Mouse (Mus musculus) G1E-ER4 (cell line): Measurements from ENCODE around the gene Vmn2r113. TPM values are rescaled to one million over a fixed set of nuclear protein-coding genes. Genes with fewer than 3 reads are reported as not detected.
"Not testable (repeated sequence)": the region's sequence is repeated elsewhere in the genome, so short reads cannot be mapped to it uniquely, and the experiment has no call there.

Source experiments
- GATA1 ChIP-seq: IDR thresholded peaks from one replicate; pipeline ENCODE4 v1.8.0; 2012; ENCODE audit warnings: low read length, inconsistent platforms
- polyA plus RNA-seq: library from polyadenylated mRNA; stranded (reverse); fragments of >175 nt; gene quantifications from 2 replicates; pipeline ENCODE4 v1.2.3, GENCODE M21; 2012

The Vmn2r113 gene
- polyA plus RNA-seq = not detected in 2 replicates

DNA sequence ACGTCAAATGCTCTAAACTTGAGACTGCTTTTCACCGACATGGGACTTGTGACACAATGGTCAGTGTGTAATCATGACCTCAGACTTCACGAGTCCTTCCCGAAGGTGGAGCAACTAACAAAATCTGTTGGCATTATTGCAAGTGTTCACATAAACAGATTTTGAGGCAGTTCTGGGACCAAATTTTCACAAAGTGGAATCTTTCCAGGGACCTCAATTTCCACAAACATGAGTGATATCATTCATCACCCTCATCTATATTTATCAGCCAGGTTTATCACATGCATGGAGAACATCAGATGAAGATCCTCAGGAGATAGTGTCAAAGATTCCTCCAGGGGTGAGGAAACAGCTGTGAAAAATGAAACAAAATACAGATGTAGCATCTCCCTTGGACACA, at the start of gene Vmn2r113:
Vmn2r113 (plus strand) TSS at position 301 of the 400 bp plus-strand sequence.
- TF ChIP-seq GATA1 = not testable (repeated sequence)

Other genes with a start within 250 kb of the Vmn2r113 start
- 0.13 and 0.29 TPM in 2 replicates for gene Zfp945, start 75.8 kb upstream of the Vmn2r113 start, polyA plus RNA-seq
- not detected in 2 replicates for gene Vmn2r-ps130, start 118.2 kb downstream of the Vmn2r113 start, polyA plus RNA-seq